Mouse (Mus musculus): ENCODE results near the gene Eea1.

- TF ChIP-seq CTCF (IDR thresholded peaks at IDR 0.05; ENCODE audit: low read depth, low read length) (no peak), GATA2 (IDR thresholded peaks at IDR 0.05; ENCODE audit: borderline replicate concordance, low read depth, low read length) (no peak), POLR2AphosphoS5 (IDR thresholded peaks at IDR 0.05; ENCODE audit: insufficient replicate concordance, low read depth, low read length) (no peak), GATA1 (IDR thresholded peaks at IDR 0.05; ENCODE audit: borderline replicate concordance, low read length) (no peak)
These were observed 126.9 kb downstream of the Eea1 start for GRCm38 (mm10) chr10:96067347-96067746.
